Mouse (Mus musculus): Measurements from ENCODE around the gene Trp53i11. TPM values are rescaled to one million over a fixed set of nuclear protein-coding genes. Genes with fewer than 3 reads are reported as not detected.

The Trp53i11 gene
- total RNA-seq, 2 experiments from 2014 or later = 49.2 to 53.7 TPM

- no peak for DNase-seq (ENCODE audit: low spot score in 2 of 2)
Measured at GRCm38 (mm10) chr2:93193806-93194205, 6.5 kb downstream of the Trp53i11 start.

DNA sequence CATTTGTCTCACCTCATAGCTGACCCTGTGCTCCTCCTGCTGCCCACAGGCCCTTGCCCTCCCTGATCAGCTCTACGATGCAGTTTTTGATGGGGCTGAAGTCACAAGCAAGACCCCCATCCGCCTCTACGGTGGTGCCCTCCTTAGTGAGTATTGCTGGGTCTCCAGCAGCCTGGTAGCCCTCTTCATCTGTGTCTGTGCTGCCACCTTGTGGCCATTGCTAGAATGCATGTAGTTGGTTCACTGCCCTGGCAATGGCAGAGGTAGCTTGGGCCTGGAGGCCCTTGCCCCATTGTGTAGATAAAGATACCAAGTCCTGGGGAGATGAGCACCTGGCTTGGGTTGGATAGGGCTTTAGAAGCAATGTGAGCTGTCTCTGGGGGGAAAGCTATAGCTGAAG, 11.5 kb downstream of the Trp53i11 start:
- peak; percentile 95 to 97 for DNase-seq (ENCODE audit: low spot score in 2 of 2)

DNA sequence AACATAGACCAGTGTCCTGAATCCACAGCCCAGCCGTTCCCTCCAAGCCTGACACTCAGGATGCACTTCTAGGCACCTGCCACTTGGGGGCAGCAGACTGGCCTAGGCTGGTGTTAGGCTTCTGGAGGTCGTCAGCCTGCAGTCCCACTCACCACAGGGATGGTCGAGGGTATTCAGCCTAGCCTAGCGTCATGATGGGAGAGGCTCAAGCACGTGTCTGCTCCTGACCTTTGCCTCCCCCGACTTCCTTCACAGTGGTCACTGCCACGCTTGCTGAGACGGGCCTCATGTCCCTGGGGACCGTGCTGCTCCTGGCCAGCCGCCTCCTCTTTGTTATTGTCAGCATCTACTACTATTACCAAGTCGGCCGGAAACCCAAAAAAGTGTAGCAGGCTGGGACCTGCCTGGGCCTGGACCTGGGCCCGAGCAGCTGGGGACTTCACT, 12.2 kb downstream of the Trp53i11 start:
- DNase-seq (ENCODE audit: low spot score in 2 of 2) = peak in 1 of 2 experiments; percentile 49

GRCm38 (mm10) chr2:93200681-93201340, 13.5 kb downstream of the Trp53i11 start:
- no peak for DNase-seq (ENCODE audit: low spot score in 2 of 2)

DNA sequence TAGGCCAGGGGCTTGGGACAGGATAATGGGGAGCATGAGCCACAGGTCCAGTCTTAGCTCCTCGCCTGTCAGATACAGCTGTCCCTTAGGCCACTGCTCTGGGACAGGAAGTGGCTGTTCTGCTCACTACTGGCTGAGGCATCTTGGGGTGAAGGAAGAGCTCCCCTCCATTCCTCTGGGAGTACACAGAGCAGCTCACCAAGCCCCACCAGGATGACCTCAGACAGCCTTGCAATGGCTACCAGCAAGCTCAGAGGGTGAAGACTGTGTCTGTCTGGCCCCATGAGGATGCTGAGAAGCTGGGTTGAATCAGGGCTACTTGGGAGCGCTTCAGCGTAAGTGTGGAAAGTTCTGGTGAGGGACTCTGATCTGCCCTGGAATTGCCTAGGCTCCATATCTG, 14.6 kb downstream of the Trp53i11 start:
- DNase-seq (ENCODE audit: low spot score in 2 of 2) = no peak

DNA sequence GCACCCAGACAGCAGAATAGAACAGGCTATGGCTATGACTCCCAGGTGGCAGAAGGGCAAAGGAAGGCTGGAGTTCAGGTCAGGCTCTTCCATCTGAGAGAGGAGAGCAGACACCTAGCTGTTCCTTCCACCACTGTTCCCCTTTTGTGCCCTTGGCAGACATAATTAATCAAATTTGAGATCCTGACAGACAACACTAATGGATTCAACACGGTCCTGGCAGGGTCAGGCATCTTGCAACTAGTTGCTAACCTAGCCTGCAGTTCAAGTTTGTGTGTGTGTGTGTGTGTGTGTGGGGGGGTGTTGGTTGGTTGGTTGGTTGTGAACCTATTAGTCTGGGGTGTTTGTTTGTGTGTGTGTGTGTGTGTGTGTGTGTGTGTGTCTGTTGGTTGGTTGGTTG, 15.4 kb downstream of the Trp53i11 start:
- DNase-seq (ENCODE audit: low spot score in 2 of 2) = no peak

GRCm38 (mm10) chr2:93203682-93204081, 16.3 kb downstream of the Trp53i11 start:
- peak in 1 of 2 experiments; percentile 45 for DNase-seq (ENCODE audit: low spot score in 2 of 2)

DNA sequence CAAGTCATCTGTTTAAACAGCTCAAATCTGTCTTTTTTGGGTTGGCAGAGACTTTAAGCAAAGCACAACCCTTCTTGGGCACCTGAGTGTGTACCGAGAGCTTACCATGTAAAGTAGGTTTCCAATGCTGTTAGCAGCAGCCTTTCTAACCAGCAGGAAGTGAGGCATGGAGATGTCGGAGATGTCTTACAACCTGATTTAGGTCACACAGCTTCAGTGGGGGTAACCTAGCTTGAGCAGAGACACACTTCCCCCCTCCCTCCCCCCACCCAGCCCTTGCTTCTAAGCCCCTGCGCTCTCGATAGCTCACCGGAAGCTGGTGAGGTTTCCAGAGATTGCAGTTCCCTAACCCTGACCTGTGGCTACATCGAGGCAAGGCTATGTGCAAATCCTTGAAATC, 17.2 kb downstream of the Trp53i11 start:
- no peak for DNase-seq (ENCODE audit: low spot score in 2 of 2)

GRCm38 (mm10) chr2:93206126-93206525, 18.8 kb downstream of the Trp53i11 start:
- no peak for DNase-seq (ENCODE audit: low spot score in 2 of 2)

GRCm38 (mm10) chr2:93212386-93212785, 25.0 kb downstream of the Trp53i11 start:
- DNase-seq (ENCODE audit: low spot score in 2 of 2) = no peak

- no peak for DNase-seq (ENCODE audit: low spot score in 2 of 2)
Measured at GRCm38 (mm10) chr2:93212865-93213264, 25.5 kb downstream of the Trp53i11 start.

- no peak for DNase-seq (ENCODE audit: low spot score in 2 of 2)
Measured at GRCm38 (mm10) chr2:93214192-93214591, 26.8 kb downstream of the Trp53i11 start.

- peak in 1 of 2 experiments; percentile 61 for DNase-seq (ENCODE audit: low spot score in 2 of 2)
Measured at GRCm38 (mm10) chr2:93215790-93216189, 28.4 kb downstream of the Trp53i11 start.

DNA sequence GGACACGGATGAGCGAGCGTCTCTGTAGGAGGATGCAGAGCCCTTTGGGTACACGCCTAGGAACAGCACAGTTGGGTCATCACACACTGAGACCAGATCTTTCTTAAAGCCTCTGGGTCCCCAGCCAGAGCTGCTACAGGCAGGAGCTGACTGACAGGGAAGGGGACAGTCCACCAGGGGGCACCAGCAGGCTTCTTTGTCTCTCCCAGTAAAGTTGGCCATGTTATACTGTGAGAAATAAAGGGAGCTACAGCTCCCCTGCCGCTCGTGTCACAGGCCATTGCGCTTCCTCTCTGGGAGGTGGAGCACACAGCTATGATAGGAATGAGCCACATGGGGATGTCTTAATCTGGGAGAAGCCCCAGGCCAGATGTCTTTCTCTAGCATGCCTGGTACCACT, 29.7 kb downstream of the Trp53i11 start:
- peak; percentile 87 to 93 for DNase-seq (ENCODE audit: low spot score in 2 of 2)

- DNase-seq (ENCODE audit: low spot score in 2 of 2) = no peak
Measured at GRCm38 (mm10) chr2:93218353-93218990, 31.1 kb downstream of the Trp53i11 start.

GRCm38 (mm10) chr2:93219576-93219975, 32.2 kb downstream of the Trp53i11 start:
- no peak for DNase-seq (ENCODE audit: low spot score in 2 of 2)

DNA sequence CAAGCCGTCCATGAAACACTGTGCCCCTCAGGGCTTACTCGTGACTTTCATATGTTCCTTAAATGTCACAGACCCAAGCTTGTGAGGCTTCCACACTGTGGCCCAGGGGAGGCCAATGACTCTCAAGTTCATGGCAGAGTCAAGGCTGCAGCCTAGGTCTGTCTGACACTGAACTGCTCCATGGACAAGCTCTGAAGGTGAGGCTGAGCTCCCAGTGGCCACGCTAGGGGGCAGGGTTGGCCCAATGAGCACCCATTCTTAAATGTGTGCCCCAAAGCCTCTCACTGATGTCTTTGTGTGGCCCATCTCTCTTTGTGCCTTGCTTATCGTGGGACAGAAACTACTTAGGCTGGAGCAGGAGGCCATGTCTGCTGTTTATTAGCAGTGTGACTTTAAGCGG, 33.1 kb downstream of the Trp53i11 start:
- no peak for DNase-seq (ENCODE audit: low spot score in 2 of 2)

DNA sequence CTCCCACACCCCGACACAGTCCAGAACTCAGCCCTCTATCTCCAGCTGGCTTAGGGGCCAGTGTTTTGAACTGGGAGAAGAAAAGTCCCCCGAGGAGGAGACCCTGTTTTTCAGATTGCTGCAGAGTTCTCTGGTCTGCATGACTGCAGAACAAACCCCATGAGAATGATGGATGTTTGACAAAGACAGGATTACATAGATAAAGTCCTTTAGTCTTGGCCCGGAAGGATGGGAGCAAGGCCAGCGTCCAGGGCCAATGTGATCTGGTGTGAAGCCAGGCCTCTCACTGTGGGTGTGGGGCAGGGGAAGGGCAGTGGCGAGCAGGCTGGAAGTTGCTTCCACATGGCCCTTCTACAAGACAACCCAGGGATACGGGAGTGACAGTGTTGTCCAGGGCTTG, 36.1 kb downstream of the Trp53i11 start:
- DNase-seq (ENCODE audit: low spot score in 2 of 2) = no peak

GRCm38 (mm10) chr2:93226606-93227595, 39.6 kb downstream of the Trp53i11 start:
- DNase-seq (ENCODE audit: low spot score in 2 of 2) = peak; percentile 85 to 88

DNA sequence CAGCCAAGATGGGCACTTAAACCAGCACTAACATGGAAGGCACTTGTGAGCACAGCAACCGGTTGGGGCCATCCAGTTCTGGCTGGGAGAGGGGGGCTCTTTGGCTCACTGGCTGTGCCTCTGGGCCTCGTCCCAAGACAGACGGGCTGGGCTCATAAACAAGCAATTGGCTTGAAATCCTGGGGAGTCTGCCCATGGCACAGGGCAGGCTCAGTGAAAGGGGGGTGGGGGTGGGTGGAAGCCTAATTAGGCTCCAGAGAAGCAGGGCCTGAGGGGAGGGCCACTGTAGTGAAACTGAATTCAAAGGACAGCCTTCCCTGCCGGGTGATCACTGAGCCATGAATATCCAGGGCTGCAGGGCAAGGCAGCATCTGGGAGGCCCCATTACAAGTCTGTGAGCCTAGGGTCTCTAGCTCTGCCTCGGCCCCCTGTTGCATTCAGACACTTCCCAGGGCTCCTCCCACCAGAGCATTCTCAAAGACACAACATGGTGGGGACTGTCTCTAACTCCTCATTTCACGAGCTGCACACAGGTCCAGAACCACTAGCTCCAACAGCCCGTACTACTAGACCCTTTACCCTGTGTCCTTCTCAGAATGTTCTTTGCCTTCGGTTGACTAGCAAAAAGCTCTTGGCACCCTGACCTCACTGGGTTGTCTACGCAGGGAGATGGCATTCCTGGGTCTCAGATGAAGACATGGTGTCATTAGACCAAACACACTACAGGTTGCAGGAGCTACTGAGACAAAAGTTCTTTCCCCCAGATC, 40.5 kb downstream of the Trp53i11 start:
- peak; percentile 75 to 90 for DNase-seq (ENCODE audit: low spot score in 2 of 2)

GRCm38 (mm10) chr2:93228480-93228824, 41.1 kb downstream of the Trp53i11 start:
- DNase-seq (ENCODE audit: low spot score in 2 of 2) = peak in 1 of 2 experiments; percentile 54
